Mouse (Mus musculus): ENCODE measurements around the gene Galk1. TPM values are rescaled to one million over a fixed set of nuclear protein-coding genes. Genes with fewer than 3 reads are reported as not detected.
A peak's percentile ranks its signal among the peaks of the same experiment; 100 is the strongest.
"Not testable (repeated sequence)": the region's sequence is repeated elsewhere in the genome, so short reads cannot be mapped to it uniquely, and the experiment has no call there.

The Galk1 gene
- total RNA-seq, 2 experiments from 2014 or later = 67.0 to 90.6 TPM

- DNase-seq = no peak
Observed at GRCm38 (mm10) chr11:116030898-116031845, 18.7 kb upstream of the Galk1 start.

- peak; percentile 96 for DNase-seq
Observed at GRCm38 (mm10) chr11:116030088-116030897, 17.8 kb upstream of the Galk1 start, which contains the start of gene Unk. Gene Unk (plus strand): TSS chr11:116030322.

GRCm38 (mm10) chr11:116029086-116029865 lies 16.8 kb upstream of the Galk1 start:
- no peak for DNase-seq

GRCm38 (mm10) chr11:116028177-116028865 lies 15.8 kb upstream of the Galk1 start:
- no peak for DNase-seq

- no peak for DNase-seq
Observed at GRCm38 (mm10) chr11:116027756-116028155, 15.2 kb upstream of the Galk1 start, which contains the start of gene H3f3b. Gene H3f3b (minus strand): TSS chr11:116027962.

- no peak for DNase-seq
Observed at GRCm38 (mm10) chr11:116025056-116025845, 12.7 kb upstream of the Galk1 start.

GRCm38 (mm10) chr11:116024356-116024808 lies 11.9 kb upstream of the Galk1 start:
- peak; percentile 95 for DNase-seq

- peak; percentile 90 for DNase-seq
Observed at GRCm38 (mm10) chr11:116023771-116024355, 11.3 kb upstream of the Galk1 start.

GRCm38 (mm10) chr11:116023074-116023770 lies 10.7 kb upstream of the Galk1 start:
- not testable (repeated sequence) for DNase-seq

GRCm38 (mm10) chr11:116022256-116022780 lies 9.8 kb upstream of the Galk1 start:
- DNase-seq = no peak

- DNase-seq = no peak
Observed at GRCm38 (mm10) chr11:116021328-116022220, 9.1 kb upstream of the Galk1 start.

GRCm38 (mm10) chr11:116020519-116020922 lies 8.0 kb upstream of the Galk1 start:
- no peak for DNase-seq

- no peak for DNase-seq
Observed at GRCm38 (mm10) chr11:116019976-116020411, 7.5 kb upstream of the Galk1 start.

- DNase-seq = no peak
Observed at GRCm38 (mm10) chr11:116019360-116019791, 6.9 kb upstream of the Galk1 start.

GRCm38 (mm10) chr11:116018867-116019266 lies 6.3 kb upstream of the Galk1 start:
- not testable (repeated sequence) for DNase-seq

- DNase-seq = no peak
Observed at GRCm38 (mm10) chr11:116018106-116018505, 5.6 kb upstream of the Galk1 start.

- no peak for DNase-seq
Observed at GRCm38 (mm10) chr11:116014821-116015220, 2.3 kb upstream of the Galk1 start.

All from adrenal gland, postnatal 10 days (tissue).